Mouse (Mus musculus) 3T3-L1 (cell line): ENCODE data around the gene Gdf3.
A peak's percentile ranks its signal among the peaks of the same experiment; 100 is the strongest.
"Not testable (repeated sequence)": the region's sequence is repeated elsewhere in the genome, so short reads cannot be mapped to it uniquely, and the experiment has no call there.

Source experiments
- DNase-seq: peaks from one replicate; pipeline ENCODE4 v3.0.0-alpha.2; 2015; ENCODE audit warnings: low read depth, low spot score

Gdf3 gene

GRCm38 (mm10) chr6:122605483-122605882 lies 4.4 kb downstream of the Gdf3 start:
- DNase-seq: peak; percentile 12

- no peak for DNase-seq
Observed at GRCm38 (mm10) chr6:122604260-122604659, 5.6 kb downstream of the Gdf3 start.

- no peak for DNase-seq
Observed at GRCm38 (mm10) chr6:122602992-122603322, 6.9 kb downstream of the Gdf3 start.

GRCm38 (mm10) chr6:122602242-122602991 lies 7.5 kb downstream of the Gdf3 start, which contains the start of gene Apobec1:
TSS of gene Apobec1 (minus strand) at chr6:122602444.
- peak; percentile 97 for DNase-seq

- DNase-seq: no peak
Observed at GRCm38 (mm10) chr6:122601615-122602014, 8.3 kb downstream of the Gdf3 start.

GRCm38 (mm10) chr6:122601031-122601430 lies 8.9 kb downstream of the Gdf3 start:
- DNase-seq: no peak

- no peak for DNase-seq
Observed at GRCm38 (mm10) chr6:122600066-122600646, 9.7 kb downstream of the Gdf3 start.

- no peak for DNase-seq
Observed at GRCm38 (mm10) chr6:122599054-122599737, 10.7 kb downstream of the Gdf3 start.

GRCm38 (mm10) chr6:122598436-122598835 lies 11.5 kb downstream of the Gdf3 start:
- no peak for DNase-seq

GRCm38 (mm10) chr6:122598014-122598413 lies 11.9 kb downstream of the Gdf3 start:
- DNase-seq: no peak

GRCm38 (mm10) chr6:122596608-122597007 lies 13.3 kb downstream of the Gdf3 start:
- DNase-seq: no peak

GRCm38 (mm10) chr6:122595637-122596036 lies 14.2 kb downstream of the Gdf3 start:
- peak; percentile 38 for DNase-seq

- peak; percentile 35 for DNase-seq
Observed at GRCm38 (mm10) chr6:122592905-122593304, 17.0 kb downstream of the Gdf3 start.

- no peak for DNase-seq
Observed at GRCm38 (mm10) chr6:122591027-122591758, 18.7 kb downstream of the Gdf3 start.

- no peak for DNase-seq
Observed at GRCm38 (mm10) chr6:122579086-122579485, 30.8 kb downstream of the Gdf3 start.

- DNase-seq: no peak
Observed at GRCm38 (mm10) chr6:122577030-122577429, 32.9 kb downstream of the Gdf3 start.

GRCm38 (mm10) chr6:122575037-122575436 lies 34.9 kb downstream of the Gdf3 start:
- DNase-seq: not testable (repeated sequence)

GRCm38 (mm10) chr6:122571617-122571959 lies 38.3 kb downstream of the Gdf3 start:
- no peak for DNase-seq

GRCm38 (mm10) chr6:122570695-122571616 lies 38.9 kb downstream of the Gdf3 start:
- DNase-seq: peak; percentile 51

- no peak for DNase-seq
Observed at GRCm38 (mm10) chr6:122569762-122570161, 40.1 kb downstream of the Gdf3 start.

GRCm38 (mm10) chr6:122569113-122569512 lies 40.8 kb downstream of the Gdf3 start:
- DNase-seq: no peak
